Mouse (Mus musculus): ENCODE results near the gene Hacl1. TPM values are rescaled to one million over a fixed set of nuclear protein-coding genes. Genes with fewer than 3 reads are reported as not detected.

The Hacl1 gene
- total RNA-seq (2017), result 10.1 to 31.8 TPM (median 11.9 TPM) in 3 replicates

DNA sequence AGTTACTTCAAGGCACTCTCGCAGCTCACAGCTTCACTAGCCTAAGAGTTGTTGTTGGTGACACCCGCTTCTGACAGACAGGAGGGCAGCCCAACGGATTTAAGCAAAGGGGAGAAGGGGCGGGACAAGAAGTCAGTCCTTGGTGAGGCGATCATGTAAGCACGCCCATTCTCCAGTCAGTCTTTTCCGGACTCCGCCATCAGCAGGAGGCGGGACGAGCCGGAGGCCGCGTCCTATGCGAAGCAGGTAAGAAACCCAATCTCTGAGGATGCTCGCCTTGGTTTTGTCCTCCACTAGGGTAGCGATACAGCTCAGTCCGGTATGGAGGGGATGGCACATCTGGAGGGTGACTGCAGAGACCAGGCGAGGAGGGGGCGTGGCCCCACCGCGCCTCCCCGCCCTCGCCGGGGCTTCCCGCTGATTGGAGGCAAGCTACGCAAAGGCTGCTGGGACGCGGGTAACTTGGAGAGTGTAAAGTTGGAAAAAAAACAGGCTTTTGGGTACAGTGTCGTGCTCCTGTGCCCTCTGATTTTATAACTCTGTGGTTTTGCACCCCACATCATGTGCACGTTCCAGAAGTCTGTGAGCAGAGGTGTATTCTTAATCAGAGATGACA, at the start of gene Hacl1, which contains the start of gene Btd:
Gene Hacl1 (minus strand): TSS at position 397 of the 616 bp plus-strand sequence.
Gene Btd (plus strand): TSS at position 139 of the 616 bp plus-strand sequence.
- peak; percentile 96 for ATAC-seq (replicated peaks; ENCODE audit: insufficient number of reproducible peaks, low FRiP score, low TSS enrichment, poor library complexity, severe bottlenecking)

DNA sequence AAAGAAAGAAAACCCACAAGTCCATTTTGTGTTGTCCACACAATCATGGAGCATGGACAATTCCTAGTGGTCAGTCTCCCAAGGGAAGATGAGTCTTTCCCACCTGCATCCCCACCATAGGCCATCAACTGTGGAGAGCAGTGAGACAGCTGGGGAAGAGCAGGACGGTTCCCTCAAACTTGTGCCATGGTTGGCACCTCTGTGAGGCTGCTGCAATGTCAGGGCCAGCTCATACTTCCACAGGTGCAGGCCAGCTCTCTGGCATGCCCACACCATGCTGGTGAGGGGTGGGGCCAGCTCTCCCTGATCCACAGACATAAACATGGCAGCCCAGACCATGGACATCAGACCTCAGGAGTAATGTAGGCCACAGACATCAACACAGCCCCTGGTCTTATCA, 45.1 kb upstream of the Hacl1 start:
- no peak for ATAC-seq (replicated peaks; ENCODE audit: insufficient number of reproducible peaks, low FRiP score, low TSS enrichment, poor library complexity, severe bottlenecking)

DNA sequence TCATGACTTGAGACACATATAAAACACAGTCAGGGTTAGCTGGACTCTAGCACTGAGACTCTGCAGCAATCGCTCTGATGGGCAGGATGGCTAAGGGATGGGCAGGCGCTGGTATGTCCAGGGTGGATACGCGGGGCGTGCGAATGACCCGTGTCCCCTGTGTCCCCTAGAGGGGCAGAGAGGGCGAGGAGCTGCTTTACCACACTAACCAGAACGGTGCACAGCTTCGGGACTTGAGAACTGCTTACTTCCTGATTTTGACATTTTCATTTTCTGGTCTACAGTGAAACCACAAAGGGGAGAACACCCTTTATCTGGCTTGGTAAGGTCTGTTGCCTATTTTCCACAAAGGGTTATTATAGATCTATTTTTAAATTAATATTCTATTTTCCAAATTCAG, 44.6 kb upstream of the Hacl1 start:
- peak; percentile 78 for ATAC-seq (replicated peaks; ENCODE audit: insufficient number of reproducible peaks, low FRiP score, low TSS enrichment, poor library complexity, severe bottlenecking)

DNA sequence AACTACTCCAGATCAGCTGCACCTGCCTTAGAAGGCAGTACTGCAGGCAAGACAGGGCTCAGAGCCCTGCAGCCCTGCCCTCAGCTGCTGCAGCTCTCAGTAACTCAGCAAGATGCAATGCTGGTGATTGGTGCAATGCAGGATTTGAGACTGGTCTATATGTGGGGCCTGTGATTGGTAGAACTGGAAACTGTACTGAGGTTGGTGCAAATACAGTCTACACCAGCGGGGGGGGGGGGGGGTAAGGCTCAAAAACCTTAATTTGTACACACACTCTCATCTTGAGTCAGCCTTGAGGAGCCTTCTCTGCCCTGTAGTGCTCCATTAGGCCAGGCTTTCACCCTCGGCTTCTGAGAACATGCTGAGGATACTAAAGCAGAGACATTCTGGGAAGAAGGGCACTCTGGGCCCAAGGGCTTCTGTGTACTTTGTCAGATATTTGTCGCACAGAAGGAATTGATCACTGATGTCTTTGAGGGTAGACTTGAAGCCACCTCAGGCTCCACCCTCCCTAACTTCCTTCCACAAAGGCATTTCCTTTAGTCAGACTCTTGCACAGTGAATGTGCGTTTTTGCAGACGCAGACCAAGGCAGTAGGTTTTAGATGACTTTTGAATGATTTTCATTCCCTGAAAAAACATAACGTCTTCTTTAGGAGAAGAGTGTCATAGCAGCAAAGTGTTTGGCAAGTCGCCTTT, 43.4 kb upstream of the Hacl1 start:
- ATAC-seq (replicated peaks; ENCODE audit: insufficient number of reproducible peaks, low FRiP score, low TSS enrichment, poor library complexity, severe bottlenecking), result peak; percentile 43; the same call in 1 of the 2 replicates

DNA sequence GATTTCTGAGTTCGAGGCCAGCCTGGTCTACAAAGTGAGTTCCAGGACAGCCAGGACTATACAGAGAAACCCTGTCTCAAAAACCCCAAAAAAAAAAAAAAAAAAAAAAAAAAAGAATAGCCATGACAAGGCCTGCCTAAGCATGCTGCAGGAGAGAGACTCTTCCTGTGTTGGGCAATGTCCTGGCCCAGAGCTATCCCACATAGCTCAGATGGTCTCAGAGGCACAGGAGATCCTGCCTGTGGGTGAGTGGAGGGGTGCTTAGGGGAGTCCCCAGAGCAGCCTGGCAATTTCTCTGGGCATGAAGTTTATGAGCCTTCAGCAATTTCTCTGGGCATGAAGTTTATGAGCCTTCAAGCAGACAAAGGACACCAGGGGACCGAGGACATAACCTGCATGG, 42.5 kb upstream of the Hacl1 start:
- no peak for ATAC-seq (replicated peaks; ENCODE audit: insufficient number of reproducible peaks, low FRiP score, low TSS enrichment, poor library complexity, severe bottlenecking)

DNA sequence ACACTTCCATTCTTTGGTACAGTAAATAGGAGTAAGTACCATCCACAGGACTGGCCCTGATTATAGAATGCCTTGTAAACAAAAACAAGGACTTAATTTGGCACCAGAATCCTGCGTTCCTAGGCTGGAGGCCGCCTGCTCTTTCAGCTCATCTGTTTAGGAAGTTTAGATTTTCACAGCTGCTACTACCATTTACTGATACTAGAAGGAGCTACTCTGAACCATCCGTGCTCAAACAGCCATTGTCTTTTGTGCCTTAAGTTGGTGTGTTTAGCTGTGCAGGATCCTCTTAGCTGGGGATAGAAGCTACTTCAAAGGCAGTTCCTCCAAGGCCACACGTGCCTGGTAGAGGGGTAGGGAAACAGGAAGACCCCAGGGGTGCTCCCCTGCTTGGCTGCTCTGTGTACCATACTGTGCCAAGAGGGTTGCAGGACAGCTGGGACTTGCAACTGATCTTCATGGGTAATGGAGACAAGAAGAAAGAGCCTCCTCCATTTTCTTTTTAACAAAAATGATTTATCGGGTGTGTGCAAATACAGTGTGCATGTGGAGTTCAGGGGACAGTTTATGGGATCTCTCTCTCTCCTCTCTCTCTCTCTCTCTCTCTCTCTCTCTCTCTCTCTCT, 41.0 kb upstream of the Hacl1 start:
- no peak for ATAC-seq (replicated peaks; ENCODE audit: insufficient number of reproducible peaks, low FRiP score, low TSS enrichment, poor library complexity, severe bottlenecking)

DNA sequence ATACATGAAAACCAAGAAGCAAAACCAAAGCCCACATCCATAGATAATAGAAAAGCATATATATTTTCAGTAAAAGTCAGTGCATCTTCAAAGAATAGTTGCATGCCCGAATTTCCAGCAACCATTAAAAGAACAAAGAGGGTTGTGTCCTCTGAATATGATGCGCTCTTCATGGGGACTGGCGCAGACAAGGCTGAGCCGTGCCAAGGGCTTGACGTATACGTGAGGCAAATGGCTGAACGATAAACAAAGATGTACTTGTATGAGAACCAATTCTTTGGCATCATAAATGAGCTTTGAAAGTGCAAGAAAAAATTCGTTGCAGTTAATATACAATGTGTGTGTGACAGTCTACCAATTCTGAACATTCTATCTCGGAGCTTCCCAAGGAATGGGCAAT, 40.2 kb upstream of the Hacl1 start:
- ATAC-seq (replicated peaks; ENCODE audit: insufficient number of reproducible peaks, low FRiP score, low TSS enrichment, poor library complexity, severe bottlenecking), result no peak

DNA sequence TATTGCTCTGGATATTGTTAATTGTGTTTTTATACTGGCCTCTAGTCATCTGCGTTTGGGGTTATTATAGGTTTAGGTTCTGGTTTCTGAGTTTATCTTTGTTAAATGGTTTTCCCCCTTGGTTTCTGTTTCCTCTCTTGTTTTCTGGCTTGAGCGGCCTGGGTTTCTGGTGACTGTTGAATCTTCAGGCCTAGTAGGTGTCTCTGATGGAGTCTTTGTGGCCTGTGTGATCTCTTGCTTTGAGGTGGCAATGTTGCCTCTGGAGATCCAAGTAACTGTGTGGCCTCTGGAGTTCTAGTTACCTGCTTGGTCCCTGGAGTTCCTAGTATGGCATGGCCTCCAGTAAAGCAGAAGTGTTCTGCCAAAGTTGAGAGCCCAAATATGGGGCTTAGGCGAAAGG, 39.6 kb upstream of the Hacl1 start:
- ATAC-seq (replicated peaks; ENCODE audit: insufficient number of reproducible peaks, low FRiP score, low TSS enrichment, poor library complexity, severe bottlenecking), result no peak

DNA sequence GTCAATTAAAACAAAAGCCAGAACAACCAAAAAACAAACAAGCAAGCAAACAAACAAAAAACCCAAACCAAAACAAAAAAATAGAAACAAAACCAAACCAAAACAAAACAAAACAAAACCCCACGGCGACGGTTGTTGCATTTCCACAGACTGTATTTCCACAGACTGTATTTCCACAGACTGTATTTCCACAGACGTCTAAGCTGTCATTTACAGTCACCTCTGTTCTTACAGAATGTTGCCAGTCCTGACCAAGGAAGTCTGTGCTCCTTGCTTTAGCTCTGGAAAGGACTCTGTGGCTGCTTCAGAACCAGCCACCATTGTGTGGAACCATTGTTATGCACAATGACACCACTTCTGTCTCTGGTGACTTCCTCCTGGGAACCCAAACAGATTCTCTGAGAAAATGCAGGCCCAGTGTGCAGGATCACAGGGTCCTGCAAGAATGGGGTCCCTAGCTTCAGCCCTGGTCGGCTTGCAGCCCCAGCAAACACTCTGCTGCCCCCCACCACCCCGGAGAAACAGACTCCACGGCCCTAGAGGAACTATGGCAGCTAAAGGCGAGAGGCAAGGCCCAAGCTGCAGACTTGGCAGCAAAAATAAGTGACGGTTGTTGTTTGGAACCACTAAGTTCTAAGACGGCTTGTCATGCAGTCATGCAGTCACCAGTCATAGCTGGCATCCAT, 30.7 kb upstream of the Hacl1 start:
- no peak for ATAC-seq (replicated peaks; ENCODE audit: insufficient number of reproducible peaks, low FRiP score, low TSS enrichment, poor library complexity, severe bottlenecking)

DNA sequence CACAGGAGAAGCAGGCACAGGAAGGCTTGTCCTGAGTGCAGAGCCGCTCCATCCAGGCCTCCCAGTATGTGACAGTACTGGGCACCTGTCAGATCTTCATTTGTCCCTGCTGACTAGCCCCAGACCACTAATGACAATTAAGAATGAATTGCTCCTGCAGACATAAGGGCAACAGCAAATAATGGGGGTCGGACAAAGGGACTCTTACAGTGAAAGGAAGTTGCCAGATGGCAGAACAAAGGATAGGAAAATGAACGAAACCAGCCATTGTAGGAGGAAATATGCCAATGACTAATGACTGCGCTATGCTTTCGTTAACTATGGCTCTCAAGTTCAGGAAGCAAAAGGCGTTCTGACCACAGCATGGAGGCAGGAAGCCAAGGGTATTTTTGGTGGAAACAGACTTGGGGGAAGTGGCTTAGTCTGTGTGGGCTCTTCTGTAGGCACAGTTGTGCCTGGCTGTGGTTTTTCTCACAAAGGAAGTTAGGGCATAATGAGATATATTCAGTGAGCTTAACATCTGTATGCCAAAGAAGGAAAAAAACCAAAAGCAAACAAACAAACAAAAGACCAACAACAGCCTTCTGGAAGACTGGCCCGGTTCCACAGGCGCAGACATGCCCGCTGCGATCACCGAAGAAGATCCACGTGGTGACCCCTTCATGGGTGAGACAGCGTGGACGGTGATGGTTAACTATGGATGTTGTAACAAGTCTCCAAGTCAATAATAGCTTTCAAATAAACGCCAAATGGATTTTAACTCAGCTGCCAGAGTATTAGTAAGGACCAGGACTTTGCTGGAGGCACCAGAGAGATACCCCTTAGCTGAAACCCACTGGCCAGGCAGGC, 28.8 kb upstream of the Hacl1 start:
- peak; percentile 82 for ATAC-seq (replicated peaks; ENCODE audit: insufficient number of reproducible peaks, low FRiP score, low TSS enrichment, poor library complexity, severe bottlenecking)

DNA sequence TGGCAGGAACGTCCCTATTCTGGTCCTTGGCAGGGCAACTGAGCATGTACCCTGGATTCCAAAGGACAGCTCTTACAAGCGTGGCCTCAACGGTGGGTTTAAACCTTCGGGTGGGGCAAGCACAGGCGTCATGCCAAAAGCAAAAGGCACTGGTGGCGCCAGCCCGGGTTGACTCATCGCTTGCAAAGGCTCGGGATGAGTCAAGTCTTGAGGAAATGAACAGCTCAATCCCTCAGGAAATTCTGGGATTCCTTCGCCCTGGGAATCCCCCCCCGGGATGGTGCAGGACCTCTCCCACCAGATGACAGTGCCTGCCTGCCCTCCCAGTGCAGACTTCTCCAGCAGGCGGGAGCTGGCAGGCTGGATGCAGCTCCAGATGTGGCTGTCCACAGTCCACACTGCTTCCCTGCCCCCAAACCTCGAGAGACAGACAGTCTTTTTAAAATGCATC, 28.1 kb upstream of the Hacl1 start:
- ATAC-seq (replicated peaks; ENCODE audit: insufficient number of reproducible peaks, low FRiP score, low TSS enrichment, poor library complexity, severe bottlenecking), result no peak

DNA sequence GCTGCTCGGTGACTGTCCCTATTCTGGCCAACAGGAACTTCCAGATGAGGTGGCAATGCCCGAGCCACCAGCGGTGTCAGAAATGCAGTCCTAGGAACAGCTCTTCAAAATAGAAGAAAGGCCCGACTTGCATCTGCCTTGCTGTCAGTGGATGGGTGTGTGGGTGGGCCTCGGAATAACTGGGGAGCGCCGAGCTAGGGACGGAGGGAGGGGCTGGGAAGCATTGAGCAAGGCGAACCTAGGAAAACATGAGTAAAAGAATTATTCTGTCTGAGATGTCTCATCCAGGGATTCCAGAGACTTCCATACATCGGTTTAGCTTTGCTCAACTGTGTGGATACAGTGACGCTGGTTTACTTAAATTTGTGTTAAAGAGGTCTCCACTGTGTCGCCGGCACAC, 27.2 kb upstream of the Hacl1 start:
- ATAC-seq (replicated peaks; ENCODE audit: insufficient number of reproducible peaks, low FRiP score, low TSS enrichment, poor library complexity, severe bottlenecking), result no peak

DNA sequence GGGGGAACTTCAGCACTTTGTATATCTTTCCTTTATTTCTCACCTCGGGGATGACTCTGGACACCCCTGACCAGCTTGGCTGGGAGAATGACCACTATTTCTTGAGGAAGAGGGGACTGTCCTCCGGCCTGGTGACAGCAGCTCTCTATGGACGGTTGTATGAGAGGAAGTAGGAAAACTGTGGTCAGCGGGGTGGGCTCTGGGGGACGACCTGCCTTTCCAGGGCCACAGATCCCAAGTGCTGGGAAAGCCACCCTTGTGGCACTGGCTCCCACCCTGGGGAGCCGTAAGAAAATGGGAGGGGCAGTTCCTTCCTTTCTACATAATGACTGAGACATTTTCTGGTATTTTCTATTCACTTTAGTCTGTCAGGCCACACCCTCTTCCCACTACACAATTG, 26.7 kb upstream of the Hacl1 start:
- ATAC-seq (replicated peaks; ENCODE audit: insufficient number of reproducible peaks, low FRiP score, low TSS enrichment, poor library complexity, severe bottlenecking), result no peak

DNA sequence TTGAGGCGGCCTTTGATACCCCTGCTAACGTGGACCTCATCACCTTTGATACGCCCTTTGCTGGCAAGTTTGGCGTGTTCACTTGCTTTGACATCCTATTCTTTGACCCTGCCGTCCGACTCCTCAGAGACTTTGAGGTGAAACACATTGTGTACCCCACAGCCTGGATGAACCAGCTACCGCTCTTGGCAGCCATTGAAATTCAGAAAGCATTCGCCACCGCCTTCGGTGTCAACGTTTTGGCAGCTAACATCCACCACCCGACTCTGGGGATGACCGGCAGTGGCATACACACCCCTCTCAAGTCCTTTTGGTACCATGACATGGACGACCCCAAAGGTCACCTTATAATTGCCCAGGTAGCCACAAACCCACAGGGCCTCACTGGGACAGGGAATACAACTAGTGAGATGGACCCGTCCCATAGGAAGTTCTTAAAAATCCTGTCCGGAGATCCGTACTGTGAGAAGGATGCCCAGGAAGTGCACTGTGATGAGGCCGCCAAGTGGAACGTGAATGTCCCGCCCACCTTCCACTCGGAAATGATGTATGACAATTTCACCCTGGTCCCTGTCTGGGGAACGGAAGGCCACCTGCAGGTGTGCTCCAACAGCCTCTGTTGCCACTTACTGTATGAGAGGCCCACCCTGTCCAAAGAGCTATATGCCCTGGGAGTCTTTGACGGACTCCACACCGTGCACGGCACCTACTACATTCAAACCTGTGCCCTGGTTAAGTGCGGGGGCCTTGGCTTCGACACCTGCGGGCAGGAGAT, 26.0 kb upstream of the Hacl1 start:
- no peak for ATAC-seq (replicated peaks; ENCODE audit: insufficient number of reproducible peaks, low FRiP score, low TSS enrichment, poor library complexity, severe bottlenecking)

DNA sequence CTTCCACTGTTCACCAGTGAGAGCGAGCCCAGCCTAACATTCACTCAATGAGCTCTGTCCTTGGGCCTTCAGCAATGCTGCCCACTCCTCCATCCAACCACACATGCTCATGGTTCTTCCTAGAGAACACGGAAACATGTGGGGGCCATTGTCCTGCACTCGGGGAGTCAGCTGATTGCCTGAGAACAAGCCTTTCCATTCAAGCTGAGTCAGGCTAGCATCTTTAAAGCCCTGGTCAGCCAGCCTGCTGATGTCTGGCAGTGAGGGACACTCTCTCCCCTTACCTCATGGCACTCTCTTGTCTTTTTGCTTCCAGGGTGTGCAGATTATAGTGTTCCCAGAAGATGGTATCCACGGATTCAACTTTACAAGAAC, 24.5 kb upstream of the Hacl1 start:
- no peak for ATAC-seq (replicated peaks; ENCODE audit: insufficient number of reproducible peaks, low FRiP score, low TSS enrichment, poor library complexity, severe bottlenecking)

DNA sequence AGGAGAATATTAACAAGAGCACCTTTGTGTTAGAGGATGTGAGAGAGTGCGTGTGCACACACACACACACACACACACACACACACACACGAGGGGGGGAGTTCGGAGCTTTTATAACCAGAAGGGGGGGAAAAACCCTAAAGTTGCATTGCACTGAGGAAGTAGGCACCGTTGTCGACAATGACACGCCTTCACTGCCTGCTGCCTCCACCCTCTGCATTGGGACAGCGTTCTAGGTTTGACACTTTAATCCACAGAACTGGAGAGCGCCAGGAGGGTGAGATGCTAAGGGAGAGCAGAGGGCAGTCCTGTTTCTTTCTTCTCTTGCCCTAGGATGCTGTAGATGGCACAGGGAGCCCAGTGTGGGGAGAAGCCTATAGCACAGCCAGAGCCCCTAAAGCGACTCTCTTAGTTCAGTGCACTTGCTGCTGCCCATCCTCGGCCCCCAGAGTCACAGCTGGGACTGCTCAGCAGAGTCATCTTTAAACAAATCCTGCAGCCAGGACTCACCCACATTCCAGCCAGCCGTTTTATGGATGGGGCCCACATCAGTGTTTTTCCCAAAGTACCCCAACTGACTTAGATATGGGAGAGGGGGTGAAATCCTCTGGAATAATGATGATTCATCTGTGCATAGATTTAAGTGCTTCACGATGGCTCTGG, 23.9 kb upstream of the Hacl1 start:
- ATAC-seq (replicated peaks; ENCODE audit: insufficient number of reproducible peaks, low FRiP score, low TSS enrichment, poor library complexity, severe bottlenecking), result peak; percentile 54

DNA sequence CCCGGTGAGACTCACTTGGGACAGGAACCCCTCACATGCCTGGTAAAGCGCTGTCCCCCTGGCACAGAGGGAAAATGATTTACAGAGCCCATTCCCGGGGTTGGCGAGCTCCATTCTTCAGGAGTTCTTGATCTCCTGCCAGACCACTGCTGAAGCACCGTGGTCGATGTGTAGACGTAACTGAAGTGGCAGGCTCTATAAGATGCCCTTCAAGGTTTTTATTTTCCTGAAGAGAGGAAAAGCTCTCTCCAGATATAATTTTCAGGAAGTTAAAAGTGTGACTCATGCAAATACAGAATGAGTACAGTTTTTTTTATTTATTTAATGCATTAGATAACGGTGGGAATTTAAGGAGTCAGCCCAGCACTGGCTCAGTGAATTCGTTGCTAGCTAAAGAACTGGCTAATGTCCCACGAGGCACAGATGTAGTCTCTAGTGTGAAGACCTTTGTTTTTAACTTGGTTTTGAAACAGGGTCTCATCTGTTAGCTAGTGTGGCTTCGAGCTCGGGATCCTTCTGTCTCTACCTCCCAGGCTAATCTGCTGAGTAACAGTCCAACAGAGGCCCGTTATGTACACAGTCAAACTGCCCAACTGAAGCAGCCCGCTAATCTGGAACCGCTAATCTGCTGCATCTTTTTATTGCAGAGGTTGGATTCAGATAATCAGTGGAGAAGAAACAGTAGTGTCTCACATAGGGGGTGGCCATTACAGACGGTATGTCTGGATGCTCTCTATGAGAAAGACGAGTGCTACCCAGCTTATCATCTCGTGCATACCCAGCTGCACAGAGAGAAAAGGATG, 23.2 kb upstream of the Hacl1 start:
- ATAC-seq (replicated peaks; ENCODE audit: insufficient number of reproducible peaks, low FRiP score, low TSS enrichment, poor library complexity, severe bottlenecking), result no peak
